Comparison of ENCODE assay signal across 27 mouse cellular contexts in genomic region chr4:32403506-32403905, GRCm38 (mm10).
"Had no signal": no experiment of that assay in that cellular context is flagged by ENCODE, and none has a peak within 500 bp of the region (broad histone marks: within the 10 kb centered on the region; RNA-seq: fewer than 3 reads in every experiment).

No protein-coding gene starts in this region.

- H3K27ac ChIP-seq: heart, adult 2 months; heart, embryonic 13.5 days; heart, embryonic 15.5 days; hindbrain, embryonic 13.5 days; hindbrain, embryonic 15.5 days; hindbrain, postnatal 0 days; intestine, embryonic 15.5 days; kidney, postnatal 0 days; layer of hippocampus, adult 2 months; left cerebral cortex, adult 2 months; limb, embryonic 10.5 days; limb, embryonic 12.5 days; liver, embryonic 13.5 days; liver, embryonic 15.5 days had no signal

- H3K9me3 ChIP-seq: heart, embryonic 13.5 days; heart, embryonic 15.5 days; hindbrain, embryonic 13.5 days; hindbrain, embryonic 15.5 days; intestine, embryonic 15.5 days; limb, embryonic 10.5 days; limb, embryonic 12.5 days; liver, embryonic 13.5 days; liver, embryonic 15.5 days had no signal

- H3K4me1 ChIP-seq: limb, embryonic 12.5 days; liver, embryonic 13.5 days; liver, embryonic 15.5 days had no signal

- H3K4me2 ChIP-seq: heart, embryonic 11.5 days; heart, embryonic 13.5 days; heart, embryonic 15.5 days; hindbrain, embryonic 13.5 days; hindbrain, embryonic 15.5 days; intestine, embryonic 15.5 days; limb, embryonic 12.5 days; liver, embryonic 11.5 days; liver, embryonic 13.5 days; liver, embryonic 15.5 days had no signal

- H3K9ac ChIP-seq: forebrain, postnatal 0 days; heart, embryonic 13.5 days; heart, embryonic 15.5 days; hindbrain, embryonic 13.5 days; hindbrain, embryonic 15.5 days; intestine, embryonic 15.5 days; limb, embryonic 12.5 days; liver, embryonic 13.5 days; liver, embryonic 15.5 days; liver, postnatal 0 days had no signal

- H3K36me3 ChIP-seq: heart, embryonic 13.5 days; heart, embryonic 15.5 days; hindbrain, embryonic 13.5 days; hindbrain, embryonic 15.5 days; intestine, embryonic 15.5 days; limb, embryonic 12.5 days; liver, embryonic 13.5 days; liver, embryonic 15.5 days had no signal

- H3K27me3 ChIP-seq: heart, embryonic 13.5 days; heart, embryonic 15.5 days; hindbrain, embryonic 13.5 days; hindbrain, embryonic 15.5 days; intestine, embryonic 15.5 days; limb, embryonic 12.5 days; liver, embryonic 13.5 days; liver, embryonic 15.5 days had no signal

- DNase-seq: forebrain, postnatal 0 days; gastrocnemius, postnatal 14 days; gastrocnemius, postnatal 36 days; heart, adult 11 months; heart, adult 2 months; heart, postnatal 14 days; heart, postnatal 36 days; kidney, postnatal 4 days; liver; liver, embryonic 13.5 days; liver, postnatal 0 days had no signal

- H3K4me3 ChIP-seq: heart, adult 2 months; heart, embryonic 13.5 days; heart, embryonic 15.5 days; hindbrain, embryonic 13.5 days; hindbrain, embryonic 15.5 days; intestine, embryonic 15.5 days; layer of hippocampus, adult 2 months; left cerebral cortex, adult 2 months; limb, embryonic 10.5 days; limb, embryonic 12.5 days; liver, embryonic 13.5 days; liver, embryonic 15.5 days had no signal

- ATAC-seq: forebrain, postnatal 0 days; hindbrain, postnatal 0 days; inflammation-experienced regulatory T-cells, adult 6 months; intestine, embryonic 15.5 days; intestine, postnatal 0 days; liver, postnatal 0 days had no signal
